9 mouse cellular contexts compared by ENCODE assay signal in genomic region chr11:116518482-116518881, GRCm38 (mm10). TPM values are rescaled to one million over a fixed set of nuclear protein-coding genes. Genes with fewer than 3 reads are reported as not detected.
DNase-seq lines count a peak whose midpoint lies in the region; ATAC-seq and TF ChIP-seq lines count a peak whose summit lies in the region.
"Had no signal": no experiment of that assay in that cellular context is flagged by ENCODE, and none has a peak within 500 bp of the region (broad histone marks: within the 10 kb centered on the region; RNA-seq: fewer than 3 reads in every experiment).

No protein-coding gene starts in this region.

- H3K9ac ChIP-seq in midbrain, embryonic 12.5 days (replicated peaks): 0 out of 2 replicates have a peak overlapping the region, but pooled peaks have one; percentile 11
- H3K9ac ChIP-seq in midbrain, postnatal 0 days (replicated peaks; ENCODE audit: low read length, poor library complexity, severe bottlenecking): no peak overlapping the region

- peaks cover 20% of the 10 kb centered on the region for H3K27me3 ChIP-seq in midbrain, embryonic 12.5 days
- H3K27me3 ChIP-seq in midbrain, postnatal 0 days (ENCODE audit: insufficient read depth, low read length): no peaks in the 10 kb centered on the region
- H3K27me3 ChIP-seq in hindbrain, embryonic 10.5 days (ENCODE audit: insufficient read depth, poor library complexity, severe bottlenecking): peaks cover 26% of the 10 kb centered on the region; the same call in 1 of the 2 replicates

- H3K4me3 ChIP-seq in midbrain, embryonic 12.5 days: no peak overlapping the region
- no peak overlapping the region for H3K4me3 ChIP-seq in midbrain, postnatal 0 days (ENCODE audit: low read depth, low read length)
- no peak overlapping the region for H3K4me3 ChIP-seq in hindbrain, embryonic 10.5 days
- H3K4me3 ChIP-seq: megakaryocyte, embryonic 14.5 days had no signal

- H3K9me3 ChIP-seq in midbrain, embryonic 12.5 days: no peaks in the 10 kb centered on the region
- H3K9me3 ChIP-seq in midbrain, postnatal 0 days (ENCODE audit: low read length): no peaks in the 10 kb centered on the region
- H3K9me3 ChIP-seq in hindbrain, embryonic 10.5 days: no peaks in the 10 kb centered on the region
- H3K9me3 ChIP-seq: megakaryocyte, embryonic 14.5 days had no signal

- no peak for TF ChIP-seq CTCF in midbrain, postnatal 0 days (IDR thresholded peaks at IDR 0.05)

- no peak for ATAC-seq in midbrain, embryonic 12.5 days (ENCODE audit: low FRiP score, low read depth)
- no peak for ATAC-seq in midbrain, postnatal 0 days (ENCODE audit: low FRiP score)

- H3K4me1 ChIP-seq in midbrain, embryonic 12.5 days: peaks cover 14% of the 10 kb centered on the region
- peaks cover 6% of the 10 kb centered on the region; the same call in 1 of the 2 replicates for H3K4me1 ChIP-seq in midbrain, postnatal 0 days (ENCODE audit: insufficient read depth, low read length)
- peaks cover 22% of the 10 kb centered on the region for H3K4me1 ChIP-seq in hindbrain, embryonic 10.5 days (replicated peaks)

- no peak for DNase-seq in midbrain, postnatal 0 days (ENCODE audit: low spot score)
- DNase-seq in fibroblast of lung, adult 2 months (ENCODE audit: low read depth): peak; percentile 96
- peak; percentile 17 to 44 for DNase-seq in kidney, postnatal 36 days
- no peak for DNase-seq in urinary bladder, adult 2 months (ENCODE audit: low spot score)
- DNase-seq in hindbrain, embryonic 10.5 days (ENCODE audit: low spot score): no peak
- DNase-seq in spleen, adult 18-20 months: no peak

- H3K36me3 ChIP-seq in midbrain, embryonic 12.5 days: no peaks in the 10 kb centered on the region
- H3K36me3 ChIP-seq in midbrain, postnatal 0 days (ENCODE audit: insufficient read depth, low read length): no peaks in the 10 kb centered on the region
- H3K36me3 ChIP-seq in hindbrain, embryonic 10.5 days: no peaks in the 10 kb centered on the region

- H3K27ac ChIP-seq in midbrain, embryonic 12.5 days (replicated peaks): no peak overlapping the region
- H3K27ac ChIP-seq in midbrain, postnatal 0 days (ENCODE audit: low read depth, low read length): no peak overlapping the region
- no peak overlapping the region for H3K27ac ChIP-seq in hindbrain, embryonic 10.5 days

- no peak overlapping the region for H3K4me2 ChIP-seq in midbrain, embryonic 12.5 days (replicated peaks)
- no peak overlapping the region for H3K4me2 ChIP-seq in midbrain, postnatal 0 days (ENCODE audit: low read depth, low read length, poor library complexity, severe bottlenecking)

- WGBS in midbrain, embryonic 12.5 days: 82% methylated on average over 8 of the region's 8 CpGs
- WGBS in midbrain, postnatal 0 days: 80% methylated on average over 8 of the region's 8 CpGs
- 81% methylated on average over 8 of the region's 8 CpGs for WGBS in hindbrain, embryonic 10.5 days

RNA-seq across cellular contexts. Expression of gene Sphk1, which starts 12.2 kb away (rescaled TPM):
- 4.6 and 7.1 TPM in 2 replicates for polyA plus RNA-seq in midbrain, embryonic 12.5 days (2016; fragmentation: Nextera tagmentation; extraction: Ambion mirVana)
- 12.2 and 12.4 TPM in 2 replicates for total RNA-seq in midbrain, postnatal 0 days (2014; rRNA removed)
- 9.3 and 13.8 TPM in 2 replicates for polyA plus RNA-seq in midbrain, postnatal 0 days (2015; fragmentation: Nextera tagmentation; extraction: Ambion mirVana)
- polyA plus RNA-seq in urinary bladder, adult 2 months (2012; rRNA removed): 18.2 and 21.8 TPM in 2 replicates
- polyA plus RNA-seq in hindbrain, embryonic 10.5 days (2016; fragmentation: Nextera tagmentation; extraction: Ambion mirVana): 8.6 and 11.1 TPM in 2 replicates

RNA-seq across cellular contexts. Expression of gene Prpsap1, which starts 24.5 kb away (rescaled TPM):
- 175 and 183 TPM in 2 replicates for polyA plus RNA-seq in midbrain, embryonic 12.5 days (2016; fragmentation: Nextera tagmentation; extraction: Ambion mirVana)
- total RNA-seq in midbrain, postnatal 0 days (2014; rRNA removed): 110 and 113 TPM in 2 replicates
- polyA plus RNA-seq in midbrain, postnatal 0 days (2015; fragmentation: Nextera tagmentation; extraction: Ambion mirVana): 156 and 157 TPM in 2 replicates
- 154 and 165 TPM in 2 replicates for polyA plus RNA-seq in urinary bladder, adult 2 months (2012; rRNA removed)
- 210 and 236 TPM in 2 replicates for polyA plus RNA-seq in hindbrain, embryonic 10.5 days (2016; fragmentation: Nextera tagmentation; extraction: Ambion mirVana)

RNA-seq across cellular contexts. Expression of gene Qrich2, which starts 52.4 kb away (rescaled TPM):
- polyA plus RNA-seq in midbrain, embryonic 12.5 days (2016; fragmentation: Nextera tagmentation; extraction: Ambion mirVana): not detected in 2 replicates
- total RNA-seq in midbrain, postnatal 0 days (2014; rRNA removed): not detected in 2 replicates
- 0.14 and 0.15 TPM in 2 replicates for polyA plus RNA-seq in midbrain, postnatal 0 days (2015; fragmentation: Nextera tagmentation; extraction: Ambion mirVana)
- 0.06 and 0.12 TPM in 2 replicates for polyA plus RNA-seq in urinary bladder, adult 2 months (2012; rRNA removed)
- 0.16 and 0.20 TPM in 2 replicates for polyA plus RNA-seq in hindbrain, embryonic 10.5 days (2016; fragmentation: Nextera tagmentation; extraction: Ambion mirVana)
- total RNA-seq: layer of hippocampus, postnatal 25 days had no signal

Comparison
In these comparisons a context has a peak if more than half of its experiments do, and no peak if none do; other contexts are left out.
1. DNase-seq: peak in fibroblast of lung, adult 2 months (single experiment) and kidney, postnatal 36 days (2 of 2); none in midbrain, postnatal 0 days (single experiment), urinary bladder, adult 2 months (single experiment), hindbrain, embryonic 10.5 days (single experiment) and spleen, adult 18-20 months (0 of 2).